ENCODE assay signal across 23 mouse cellular contexts in the genomic region with DNA sequence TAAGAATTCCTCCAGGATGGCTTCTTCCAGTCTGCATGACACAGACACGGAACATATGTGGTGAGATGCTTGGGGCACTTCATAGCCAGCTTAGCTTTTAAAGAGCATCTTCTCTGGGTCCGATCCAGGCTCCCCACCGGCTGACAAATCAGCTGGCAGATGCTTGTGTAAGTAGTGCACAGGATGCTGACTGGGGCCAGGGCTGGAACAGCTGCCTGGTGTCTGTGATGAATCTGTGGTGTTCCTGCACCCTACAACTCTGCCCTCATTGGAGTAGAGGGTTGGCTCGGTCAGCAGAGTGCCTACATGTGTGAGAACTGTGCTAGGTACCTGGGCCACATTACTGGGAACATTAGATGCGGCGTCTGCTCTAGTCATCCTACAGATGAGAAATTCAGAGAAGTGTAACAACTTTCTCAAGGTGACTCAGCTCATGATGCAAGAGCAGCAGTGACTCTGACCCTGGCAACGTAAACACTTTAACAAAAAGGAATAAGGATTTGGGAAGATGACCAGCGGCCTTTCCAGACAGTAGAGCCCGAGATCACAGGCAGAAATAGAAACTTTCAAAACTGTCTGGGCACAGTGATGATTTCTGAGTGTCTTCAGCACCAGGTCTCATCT. TPM values are rescaled to one million over a fixed set of nuclear protein-coding genes. Genes with fewer than 3 reads are reported as not detected.
DNase-seq lines count a peak whose midpoint lies in the region; ATAC-seq lines count a peak whose summit lies in the region.
"Had no signal": no experiment of that assay in that cellular context is flagged by ENCODE, and none has a peak within 500 bp of the region (broad histone marks: within the 10 kb centered on the region; RNA-seq: fewer than 3 reads in every experiment).

No protein-coding gene starts in this region.

- no peak overlapping the region for H3K9ac ChIP-seq in hindbrain, embryonic 13.5 days
- no peak overlapping the region for H3K9ac ChIP-seq in hindbrain, embryonic 12.5 days
- no peak overlapping the region for H3K9ac ChIP-seq in kidney, embryonic 16.5 days (replicated peaks; ENCODE audit: low read length)
- H3K9ac ChIP-seq: forebrain, embryonic 12.5 days; heart, embryonic 13.5 days; stomach, embryonic 15.5 days had no signal

- 91% methylated on average over 9 of the region's 9 CpGs for WGBS in hindbrain, embryonic 13.5 days
- WGBS in hindbrain, embryonic 12.5 days, result 90% methylated on average over 9 of the region's 9 CpGs
- WGBS in kidney, embryonic 16.5 days, result 87% methylated on average over 9 of the region's 9 CpGs

- H3K36me3 ChIP-seq in hindbrain, embryonic 13.5 days, result peaks cover 13% of the 10 kb centered on the region
- H3K36me3 ChIP-seq in hindbrain, embryonic 12.5 days, result peaks cover 9% of the 10 kb centered on the region; the same call in 1 of the 2 replicates
- H3K36me3 ChIP-seq in kidney, embryonic 16.5 days (ENCODE audit: insufficient read depth, low read length), result 0 out of 2 replicates have a peak, but pooled peaks cover 5% of the 10 kb centered on the region

- H3K4me3 ChIP-seq in hindbrain, embryonic 13.5 days, result no peak overlapping the region
- no peak overlapping the region for H3K4me3 ChIP-seq in hindbrain, embryonic 12.5 days
- H3K4me3 ChIP-seq in kidney, embryonic 16.5 days (ENCODE audit: low read length), result no peak overlapping the region
- H3K4me3 ChIP-seq: forebrain, embryonic 12.5 days; heart, embryonic 13.5 days; midbrain, embryonic 10.5 days; stomach, embryonic 15.5 days had no signal

- peaks cover 9% of the 10 kb centered on the region for H3K4me1 ChIP-seq in hindbrain, embryonic 13.5 days (replicated peaks)
- H3K4me1 ChIP-seq in hindbrain, embryonic 12.5 days, result peaks cover 6% of the 10 kb centered on the region
- no peaks in the 10 kb centered on the region for H3K4me1 ChIP-seq in kidney, embryonic 16.5 days (ENCODE audit: insufficient read depth, low read length)
- H3K4me1 ChIP-seq: heart, embryonic 13.5 days; stomach, embryonic 15.5 days had no signal

- H3K27ac ChIP-seq in hindbrain, embryonic 13.5 days, result no peak overlapping the region
- no peak overlapping the region for H3K27ac ChIP-seq in hindbrain, embryonic 12.5 days
- no peak overlapping the region for H3K27ac ChIP-seq in kidney, embryonic 16.5 days (ENCODE audit: low read length)
- H3K27ac ChIP-seq: forebrain, embryonic 12.5 days; heart, embryonic 13.5 days; midbrain, embryonic 10.5 days; stomach, embryonic 15.5 days had no signal

- no peaks in the 10 kb centered on the region for H3K27me3 ChIP-seq in hindbrain, embryonic 13.5 days
- H3K27me3 ChIP-seq in hindbrain, embryonic 12.5 days, result no peaks in the 10 kb centered on the region
- no peaks in the 10 kb centered on the region for H3K27me3 ChIP-seq in kidney, embryonic 16.5 days (ENCODE audit: insufficient read depth, low read length)
- H3K27me3 ChIP-seq: forebrain, embryonic 12.5 days; heart, embryonic 13.5 days; stomach, embryonic 15.5 days had no signal

- DNase-seq in 3134 (ENCODE audit: extremely low read depth, insufficient read length, low spot score), result peak; percentile 41
- peak; percentile 10 for DNase-seq in 416B (ENCODE audit: low read depth)
- peak; percentile 61 for DNase-seq in fibroblast of lung, adult 2 months (ENCODE audit: low read depth)
- no peak for DNase-seq in layer of hippocampus, adult 8-10 months (ENCODE audit: low spot score in 2 of 2)
- DNase-seq: adrenal gland, postnatal 10 days; cerebellum, adult 9-11 months; gastrocnemius, postnatal 10 days; heart, postnatal 14 days; kidney, adult 2 months; kidney, postnatal 10 days; lung, postnatal 4 days; thymus, postnatal 25 days had no signal

- no peaks in the 10 kb centered on the region for H3K9me3 ChIP-seq in hindbrain, embryonic 13.5 days
- H3K9me3 ChIP-seq in hindbrain, embryonic 12.5 days (replicated peaks), result no peaks in the 10 kb centered on the region
- H3K9me3 ChIP-seq in kidney, embryonic 16.5 days (ENCODE audit: low read length), result no peaks in the 10 kb centered on the region
- H3K9me3 ChIP-seq: forebrain, embryonic 12.5 days; heart, embryonic 13.5 days; midbrain, embryonic 10.5 days; stomach, embryonic 15.5 days had no signal

- H3K4me2 ChIP-seq in hindbrain, embryonic 13.5 days, result no peak overlapping the region
- no peak overlapping the region for H3K4me2 ChIP-seq in hindbrain, embryonic 12.5 days (replicated peaks)
- H3K4me2 ChIP-seq in kidney, embryonic 16.5 days (replicated peaks; ENCODE audit: low read depth, low read length), result no peak overlapping the region
- H3K4me2 ChIP-seq: forebrain, embryonic 12.5 days; heart, embryonic 13.5 days; stomach, embryonic 15.5 days had no signal

- peak; percentile 65; the same call in 1 of the 2 replicates for ATAC-seq in hindbrain, embryonic 13.5 days (ENCODE audit: low FRiP score)
- ATAC-seq in hindbrain, embryonic 12.5 days (ENCODE audit: low FRiP score), result no peak
- no peak for ATAC-seq in kidney, embryonic 16.5 days (ENCODE audit: low FRiP score, low TSS enrichment)
- ATAC-seq: activated CD4-positive, CD25-positive, alpha-beta regulatory T cell, adult 4 months had no signal

RNA-seq across cellular contexts. Expression of a gene that starts 34.5 kb away (rescaled TPM):
- 163 and 174 TPM in 2 replicates for polyA plus RNA-seq in hindbrain, embryonic 13.5 days (2015; fragmentation: Nextera tagmentation; extraction: Ambion mirVana)
- polyA plus RNA-seq in hindbrain, embryonic 12.5 days (2016; fragmentation: Nextera tagmentation; extraction: Ambion mirVana), result 174 and 177 TPM in 2 replicates
- total RNA-seq in layer of hippocampus, adult 8-10 months (2022), result 10 to 100 TPM; 83.2 to 96.0 (median 88.5) TPM
- 153 TPM in 2 replicates for polyA plus RNA-seq in kidney, embryonic 16.5 days (2015; fragmentation: Nextera tagmentation; extraction: Ambion mirVana)

RNA-seq across cellular contexts. Expression of a gene that starts 34.7 kb away (rescaled TPM):
- 0.36 and 0.58 TPM in 2 replicates for polyA plus RNA-seq in hindbrain, embryonic 13.5 days (2015; fragmentation: Nextera tagmentation; extraction: Ambion mirVana)
- polyA plus RNA-seq in hindbrain, embryonic 12.5 days (2016; fragmentation: Nextera tagmentation; extraction: Ambion mirVana), result 0.19 and 0.43 TPM in 2 replicates
- total RNA-seq in layer of hippocampus, adult 8-10 months (2022), result 1 to 10 TPM; 1.3 to 2.1 (median 1.7) TPM
- polyA plus RNA-seq in kidney, embryonic 16.5 days (2015; fragmentation: Nextera tagmentation; extraction: Ambion mirVana), result 0.47 and 0.55 TPM in 2 replicates
- total RNA-seq: heart, postnatal 14 days; liver, adult 2 months; neutrophil, adult 5-6 weeks had no signal
- polyA plus RNA-seq: heart, embryonic 13.5 days; limb, embryonic 11.5 days; liver, adult 2 months had no signal

Comparison
In these comparisons a context has a peak if more than half of its experiments do, and no peak if none do; other contexts are left out.
1. DNase-seq: peak in 3134 (single experiment), 416B (single experiment) and fibroblast of lung, adult 2 months (single experiment); none in layer of hippocampus, adult 8-10 months (0 of 2).